Mouse (Mus musculus): ENCODE data around the gene Kif3b.

- TF ChIP-seq POLR2A (IDR thresholded peaks at IDR 0.05; ENCODE audit: low read depth, low read length) = no peak
- TF ChIP-seq CTCF (IDR thresholded peaks at IDR 0.05; ENCODE audit: extremely low read depth, insufficient read depth, insufficient read length, insufficient replicate concordance) = no peak
Measured at GRCm38 (mm10) chr2:153305240-153305639, 14.0 kb downstream of the Kif3b start.

Data from spleen, adult 2 months (tissue).